Mouse (Mus musculus): Measurements from ENCODE around the gene Lrrc1.
A peak's percentile ranks its signal among the peaks of the same experiment; 100 is the strongest.

Lrrc1 gene

DNA sequence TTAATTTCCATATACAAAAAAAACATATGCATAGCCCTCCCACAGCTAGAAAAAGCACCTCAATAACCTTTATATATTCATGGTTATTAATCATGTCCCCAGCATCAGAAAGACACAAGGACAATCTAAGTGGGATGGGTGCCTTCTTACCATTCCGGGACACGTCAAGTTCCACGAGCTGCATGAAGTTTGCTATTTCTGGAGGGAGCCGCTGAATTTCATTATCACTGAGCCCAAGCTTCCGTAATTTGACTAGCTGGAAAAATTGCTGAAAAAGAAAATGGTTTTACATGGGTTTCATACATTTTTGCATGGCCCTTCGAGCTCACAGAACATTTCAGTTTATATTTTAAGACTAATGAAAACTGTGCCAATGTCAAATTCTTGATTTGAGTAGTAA is 45.6 kb downstream of the Lrrc1 start:
- DNase-seq: no peak

DNA sequence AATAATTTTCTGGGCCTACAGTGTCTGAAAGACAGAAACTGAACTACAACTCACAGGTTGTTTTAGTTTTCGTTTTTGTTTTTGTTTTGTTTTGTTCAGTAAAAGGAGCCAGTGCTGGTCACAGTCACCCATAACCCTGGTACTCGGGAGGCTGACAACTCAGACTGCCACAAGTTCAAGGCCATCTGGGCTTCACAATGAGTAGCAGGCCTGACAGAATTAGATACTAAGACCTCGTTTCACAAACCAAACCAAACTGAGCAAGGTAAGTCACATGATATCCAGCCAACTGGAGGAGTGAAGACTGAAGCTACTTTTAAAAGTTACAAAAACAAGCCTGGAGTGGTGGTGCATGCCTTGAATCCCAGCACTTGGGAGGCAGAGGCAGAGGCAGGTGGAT is 46.3 kb downstream of the Lrrc1 start:
- no peak for DNase-seq

DNA sequence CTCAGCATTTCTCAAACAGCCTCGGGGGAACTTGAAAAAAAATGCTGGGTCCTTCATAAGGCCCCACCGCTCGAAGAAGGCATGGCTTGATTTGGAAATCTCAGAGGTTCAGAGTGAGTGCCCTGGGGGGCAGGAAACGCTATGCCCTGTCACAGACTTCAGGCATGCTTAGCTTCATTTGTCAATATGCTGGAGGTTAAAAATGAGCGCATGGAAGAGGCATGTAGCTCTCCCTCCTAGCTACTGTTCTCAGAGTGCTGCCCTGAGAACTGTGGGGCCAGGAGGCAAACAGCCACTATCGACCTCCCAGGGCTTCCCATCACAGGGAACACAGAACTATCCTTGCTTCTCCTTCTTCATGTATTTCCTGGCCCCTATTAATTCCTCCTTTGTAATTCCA is 47.5 kb downstream of the Lrrc1 start:
- DNase-seq: no peak

DNA sequence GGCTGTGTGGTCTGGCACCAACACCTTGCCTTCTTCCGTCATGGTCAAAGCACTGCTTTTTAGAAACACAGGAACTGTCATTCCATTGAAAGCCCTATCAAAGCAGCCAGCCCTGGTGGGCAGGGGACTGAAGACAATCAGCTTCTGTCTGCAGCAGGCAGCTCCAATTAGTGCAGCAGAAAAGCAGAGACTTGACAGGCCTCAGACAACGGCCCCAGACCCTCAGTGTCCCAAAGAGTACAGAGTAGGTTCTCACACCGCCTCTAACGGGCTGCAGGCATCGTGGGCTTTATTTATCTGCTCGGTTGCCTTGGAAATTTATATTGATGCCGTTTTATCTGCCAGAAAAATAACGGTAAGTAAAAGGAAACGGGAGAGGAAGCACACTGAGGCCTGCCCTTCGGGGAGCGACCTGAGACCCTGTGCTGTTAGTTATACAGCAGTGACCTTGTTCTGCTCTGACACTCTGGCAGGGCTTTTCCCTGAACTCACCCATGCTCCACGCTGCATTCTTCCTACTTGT is 48.1 kb downstream of the Lrrc1 start:
- DNase-seq: no peak

DNA sequence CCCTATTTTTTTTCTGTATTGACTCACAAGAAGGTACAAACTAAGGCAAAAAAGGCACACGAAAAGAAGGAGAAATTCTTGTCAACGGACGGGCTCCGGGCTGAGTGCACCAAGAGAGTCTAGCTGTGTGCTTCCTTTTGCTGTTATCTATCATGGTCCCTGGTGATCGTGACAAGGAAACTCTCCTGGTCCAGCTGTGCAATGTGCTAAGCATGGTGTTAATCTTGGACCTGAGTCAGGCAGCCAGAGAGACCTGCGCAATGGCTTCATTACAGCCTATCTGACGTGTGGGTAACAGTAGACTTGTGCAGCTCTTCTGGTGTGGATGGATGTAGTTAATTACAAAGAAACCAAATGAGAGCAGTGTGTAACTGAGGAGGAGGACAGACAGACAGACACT is 50.4 kb downstream of the Lrrc1 start:
- no peak for DNase-seq

DNA sequence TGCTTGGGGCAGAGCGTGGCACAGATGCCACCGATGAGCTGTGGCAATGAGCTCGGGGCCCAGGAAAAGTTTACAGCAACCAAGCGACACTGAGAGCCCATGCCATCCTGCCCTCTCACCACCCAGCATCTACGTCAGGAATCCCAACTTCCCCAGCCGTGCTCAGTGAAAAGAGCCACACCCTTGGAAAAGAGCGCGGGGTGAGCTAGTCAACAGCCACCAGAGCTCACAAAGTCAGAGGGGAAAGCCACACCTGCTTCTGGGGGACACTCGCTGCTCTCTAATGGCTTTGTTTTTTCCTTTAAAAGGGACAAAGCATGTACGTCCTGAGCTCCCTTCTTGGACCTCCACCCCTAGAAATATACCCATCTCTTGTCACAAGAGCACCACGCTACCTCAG is 56.1 kb downstream of the Lrrc1 start:
- DNase-seq: no peak

DNA sequence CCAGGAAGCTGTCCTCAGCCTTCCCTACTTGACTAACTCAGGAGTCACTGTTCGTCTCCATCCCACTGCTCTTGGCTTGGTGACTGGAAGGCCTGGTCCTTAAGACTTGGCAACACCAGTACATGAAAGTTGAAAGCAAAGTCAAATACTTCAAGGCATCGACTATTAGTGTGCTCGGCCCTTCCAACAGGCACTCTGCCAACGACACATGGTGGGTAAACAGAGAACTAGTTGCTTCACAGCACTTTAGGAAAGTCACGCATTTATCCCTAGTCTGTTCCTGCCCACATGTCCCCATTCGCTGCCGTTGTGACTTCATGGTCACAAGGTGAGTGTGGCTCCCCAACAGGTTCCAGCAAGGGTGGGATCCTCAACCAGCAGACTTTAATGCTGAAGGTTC is 57.2 kb downstream of the Lrrc1 start:
- no peak for DNase-seq

DNA sequence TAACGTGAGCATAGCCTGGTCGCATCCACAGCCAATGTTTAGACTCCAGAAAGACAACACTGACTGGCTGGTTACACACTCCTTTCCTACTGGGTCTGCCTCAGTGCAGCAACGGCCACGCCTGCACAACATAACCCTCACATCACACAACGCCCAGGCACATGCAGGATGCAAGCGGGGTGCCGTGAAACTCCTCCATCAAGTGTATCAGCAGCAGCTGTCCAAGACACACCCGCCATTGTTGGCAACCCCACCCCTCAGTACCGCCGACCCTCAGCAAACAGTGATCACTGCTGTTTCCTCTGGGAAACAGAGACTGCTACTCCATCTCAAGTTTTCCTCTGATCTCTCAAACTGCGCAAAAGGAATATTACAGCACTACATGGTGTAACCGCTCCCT is 58.8 kb downstream of the Lrrc1 start:
- no peak for DNase-seq

DNA sequence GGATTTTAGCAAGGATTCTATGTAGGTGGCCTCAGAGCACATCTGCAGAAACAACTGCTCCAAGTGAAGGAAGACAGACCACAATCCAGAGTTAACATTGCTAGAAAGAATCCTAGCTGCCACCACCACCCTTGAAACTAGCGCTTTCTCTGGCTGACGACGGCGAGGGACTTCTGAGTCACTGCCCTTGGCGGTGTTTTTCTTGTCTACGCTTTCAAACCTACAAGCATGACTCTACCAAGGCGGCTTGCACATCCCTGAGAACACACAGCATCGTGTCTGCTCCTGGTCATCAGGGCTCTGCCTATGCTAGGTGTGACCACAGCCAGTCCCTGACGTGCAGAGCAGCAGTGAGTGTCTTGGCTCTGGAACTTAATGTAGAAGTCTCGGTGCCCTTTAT is 59.9 kb downstream of the Lrrc1 start:
- no peak for DNase-seq

DNA sequence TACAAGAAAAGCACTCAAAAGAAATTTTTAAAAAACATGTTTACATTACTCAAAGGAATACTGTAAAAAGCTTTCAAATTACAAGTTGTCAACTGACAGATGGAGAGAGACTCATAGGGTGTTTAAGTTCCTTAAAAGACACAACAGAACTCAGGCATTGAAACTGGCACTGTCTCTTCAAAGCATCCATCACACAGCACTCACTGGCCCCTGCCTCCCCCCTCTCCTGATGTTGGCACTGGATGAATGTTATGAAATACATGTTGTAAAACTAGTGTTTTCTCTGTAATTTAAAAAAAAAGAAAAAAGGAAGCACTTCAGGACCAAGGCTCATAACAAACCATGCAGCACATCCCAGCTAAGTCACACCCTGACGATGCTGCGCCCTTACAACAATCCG is 61.1 kb downstream of the Lrrc1 start:
- DNase-seq: no peak

DNA sequence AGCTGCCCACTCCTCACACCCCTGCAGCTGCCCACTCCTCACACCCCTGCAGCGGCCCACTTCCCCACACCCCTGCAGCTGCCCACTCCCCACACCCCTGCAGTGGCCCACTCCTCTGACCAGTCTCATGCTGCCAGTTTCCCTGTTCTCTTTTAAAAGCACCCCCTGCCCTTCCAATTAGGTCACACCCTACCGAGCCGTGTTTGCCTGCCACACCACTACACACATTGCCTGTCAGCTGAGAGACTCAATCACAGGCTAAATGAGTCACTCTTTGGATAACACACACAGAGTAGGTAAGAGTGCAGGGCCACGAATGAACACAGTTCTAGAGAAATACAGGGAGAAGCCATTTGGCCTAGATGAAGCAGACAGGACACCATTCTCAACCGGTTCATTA is 62.4 kb downstream of the Lrrc1 start:
- no peak for DNase-seq

DNA sequence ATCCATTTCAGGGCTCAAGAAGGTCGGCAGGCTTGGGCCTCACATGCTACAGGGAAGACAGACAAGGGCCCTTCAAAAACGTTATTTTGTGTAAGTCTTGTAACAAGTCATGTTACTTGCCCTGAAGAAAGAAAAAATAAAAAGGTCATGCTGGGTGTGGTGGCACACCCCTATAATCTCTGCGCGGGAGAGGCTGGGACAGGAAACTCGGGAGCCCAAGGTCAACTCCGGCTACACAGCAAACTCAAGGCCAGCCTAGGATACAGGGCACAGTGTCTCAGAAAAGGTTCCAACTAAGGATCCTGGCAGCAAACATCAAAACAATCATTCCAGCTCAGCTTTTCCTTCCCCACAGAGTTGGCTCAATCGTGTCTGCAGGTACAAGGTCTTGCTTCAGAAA is 63.3 kb downstream of the Lrrc1 start:
- no peak for DNase-seq

DNA sequence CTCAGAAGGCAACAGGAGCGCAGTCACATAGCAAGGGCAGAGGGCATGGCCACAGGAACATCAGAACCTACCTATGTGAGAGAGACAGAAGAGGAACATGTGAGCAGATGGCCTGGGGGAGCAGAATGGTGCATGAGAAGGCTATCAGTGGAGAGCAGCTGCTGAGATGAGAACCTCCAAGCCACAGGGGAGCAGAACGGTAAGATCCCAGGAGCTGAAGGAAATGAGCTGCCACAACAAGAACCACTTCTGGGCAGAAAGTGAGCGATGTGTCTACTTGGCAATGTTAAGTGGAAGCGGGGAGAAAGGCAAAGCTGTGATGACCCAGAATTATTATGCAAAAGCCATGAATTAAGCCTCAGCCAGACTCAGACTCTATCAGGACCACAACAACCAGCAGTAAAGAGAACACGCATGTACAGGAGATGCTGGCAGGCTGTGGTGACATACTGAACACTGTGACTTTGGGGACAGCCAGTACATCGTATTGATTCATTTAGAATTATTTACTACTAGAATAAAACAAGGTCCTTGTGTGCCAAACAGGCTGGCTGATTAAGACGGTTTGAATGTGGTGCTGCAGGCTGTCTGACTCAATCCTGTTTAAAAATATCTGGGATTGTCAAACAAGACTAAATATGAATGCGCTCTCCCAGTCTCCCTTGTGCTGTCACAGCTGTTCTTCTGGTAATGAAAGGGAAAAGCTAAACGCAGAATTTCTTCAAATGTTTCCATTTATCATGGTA is 63.9 kb downstream of the Lrrc1 start:
- no peak for DNase-seq

DNA sequence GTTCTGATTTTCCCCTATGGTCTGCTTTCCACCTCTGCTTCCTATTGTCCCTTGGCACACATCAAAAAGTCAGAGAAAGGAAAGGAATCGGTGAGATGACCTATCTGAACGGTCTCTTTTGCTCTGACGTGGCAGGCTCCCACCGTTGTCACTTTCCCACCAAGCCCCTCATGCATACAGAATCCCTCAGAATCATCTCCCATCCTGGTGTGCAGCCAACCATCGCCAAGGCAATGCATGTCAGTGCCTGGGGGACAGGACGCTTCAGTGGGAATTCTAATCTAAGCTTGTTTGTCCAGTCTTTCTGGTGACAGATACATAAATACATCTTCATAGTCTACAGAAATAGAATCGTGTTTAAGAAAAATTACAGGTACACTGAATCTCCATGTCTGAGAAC is 64.7 kb downstream of the Lrrc1 start:
- no peak for DNase-seq

DNA sequence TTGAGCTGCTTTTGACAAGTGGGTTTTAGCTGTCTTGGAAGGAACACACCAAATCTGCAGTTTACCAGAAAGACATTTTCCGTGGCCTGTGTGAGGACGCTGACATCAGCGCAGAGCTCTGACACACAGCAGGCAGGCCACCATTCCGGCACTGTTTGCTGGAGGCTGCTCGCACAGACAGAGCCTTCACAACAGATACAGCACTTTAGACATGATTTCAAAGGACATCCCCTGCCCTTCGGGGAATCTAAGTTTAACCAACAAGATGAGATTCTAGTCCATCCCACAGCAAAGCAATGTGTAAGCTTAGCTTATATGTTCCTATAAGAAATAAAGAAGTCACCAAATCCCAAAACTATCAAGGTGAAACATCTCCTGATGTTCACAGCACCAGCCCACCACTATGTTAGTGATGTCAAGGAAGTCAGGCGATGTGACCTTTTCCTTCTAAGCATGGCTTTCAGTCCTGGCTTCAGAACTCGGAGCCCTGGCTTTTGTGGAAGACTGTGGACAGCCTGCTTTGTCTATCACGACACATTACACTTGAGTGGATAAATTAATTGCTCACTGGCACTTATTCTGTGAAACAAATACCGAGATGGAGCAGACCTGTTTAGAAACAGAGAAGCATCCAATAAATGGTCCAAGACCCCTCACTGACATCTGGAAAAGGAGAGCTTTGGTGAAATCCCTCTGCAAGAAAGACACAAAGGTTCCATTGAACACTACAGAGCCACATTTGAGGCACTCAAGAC is 66.3 kb downstream of the Lrrc1 start:
- DNase-seq: no peak

DNA sequence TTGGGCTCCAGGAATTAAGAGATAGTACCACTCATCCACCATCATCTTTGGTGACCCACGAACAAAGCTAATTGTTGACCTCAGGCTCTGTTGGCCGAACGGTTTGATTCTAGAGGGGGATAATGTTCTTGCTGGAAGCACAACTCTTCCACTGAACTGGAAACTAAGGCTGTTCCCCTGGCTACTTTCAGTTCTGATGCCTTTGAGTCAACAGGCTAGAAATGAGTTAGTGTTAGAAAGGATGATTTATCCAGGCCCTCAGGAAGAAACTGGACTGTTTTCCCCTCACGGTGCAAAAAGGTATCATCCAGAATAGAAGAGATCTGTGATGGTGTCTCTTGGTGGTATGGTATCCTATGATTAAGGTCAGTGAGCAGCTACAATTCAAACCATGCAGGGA is 70.1 kb downstream of the Lrrc1 start:
- no peak for DNase-seq

DNA sequence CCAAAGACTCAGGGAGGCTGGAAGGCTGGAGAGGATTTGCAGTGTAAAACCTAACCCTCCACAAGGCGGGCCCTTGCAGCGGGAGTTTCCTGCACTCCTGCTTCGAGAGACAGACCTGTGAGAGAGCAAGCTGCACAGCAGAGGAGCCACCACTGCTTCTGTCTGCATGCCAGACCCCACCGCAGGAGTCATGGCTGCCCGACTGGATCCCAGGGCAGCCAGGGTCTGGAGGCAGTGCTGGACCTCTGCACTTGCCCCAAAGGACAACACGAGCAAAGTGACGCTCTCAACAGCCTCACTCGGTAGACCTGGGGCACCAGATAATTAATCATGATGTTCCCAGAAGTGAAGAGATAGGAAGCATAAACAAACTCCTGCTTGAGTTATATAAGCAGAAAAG is 72.1 kb downstream of the Lrrc1 start:
- no peak for DNase-seq

DNA sequence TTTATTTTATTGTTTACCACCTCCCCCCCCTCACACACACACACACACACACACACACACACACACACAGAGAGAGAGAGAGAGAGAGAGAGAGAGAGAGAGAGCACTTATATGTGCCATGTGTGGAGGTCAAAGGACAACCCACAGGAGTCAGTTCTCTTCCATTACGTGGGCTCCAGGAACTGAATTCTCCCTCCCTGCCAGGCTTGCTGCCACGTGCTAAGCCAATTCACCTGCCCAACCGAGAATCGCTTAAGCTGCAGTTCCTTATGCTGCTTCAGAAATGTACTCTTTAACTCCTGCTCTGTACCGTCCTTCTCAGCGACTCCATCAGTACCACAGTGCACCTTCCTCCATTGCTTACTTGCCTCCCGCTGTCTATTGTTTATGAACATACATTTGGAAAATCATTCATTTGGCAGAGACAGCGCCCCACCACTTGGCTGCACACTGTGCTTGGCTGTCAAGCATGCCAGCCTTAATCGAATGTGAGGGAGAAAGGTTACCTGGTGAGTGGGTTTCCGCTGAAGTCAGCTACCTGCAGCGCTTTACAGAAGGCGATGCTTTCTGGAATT is 72.9 kb downstream of the Lrrc1 start:
- no peak for DNase-seq

DNA sequence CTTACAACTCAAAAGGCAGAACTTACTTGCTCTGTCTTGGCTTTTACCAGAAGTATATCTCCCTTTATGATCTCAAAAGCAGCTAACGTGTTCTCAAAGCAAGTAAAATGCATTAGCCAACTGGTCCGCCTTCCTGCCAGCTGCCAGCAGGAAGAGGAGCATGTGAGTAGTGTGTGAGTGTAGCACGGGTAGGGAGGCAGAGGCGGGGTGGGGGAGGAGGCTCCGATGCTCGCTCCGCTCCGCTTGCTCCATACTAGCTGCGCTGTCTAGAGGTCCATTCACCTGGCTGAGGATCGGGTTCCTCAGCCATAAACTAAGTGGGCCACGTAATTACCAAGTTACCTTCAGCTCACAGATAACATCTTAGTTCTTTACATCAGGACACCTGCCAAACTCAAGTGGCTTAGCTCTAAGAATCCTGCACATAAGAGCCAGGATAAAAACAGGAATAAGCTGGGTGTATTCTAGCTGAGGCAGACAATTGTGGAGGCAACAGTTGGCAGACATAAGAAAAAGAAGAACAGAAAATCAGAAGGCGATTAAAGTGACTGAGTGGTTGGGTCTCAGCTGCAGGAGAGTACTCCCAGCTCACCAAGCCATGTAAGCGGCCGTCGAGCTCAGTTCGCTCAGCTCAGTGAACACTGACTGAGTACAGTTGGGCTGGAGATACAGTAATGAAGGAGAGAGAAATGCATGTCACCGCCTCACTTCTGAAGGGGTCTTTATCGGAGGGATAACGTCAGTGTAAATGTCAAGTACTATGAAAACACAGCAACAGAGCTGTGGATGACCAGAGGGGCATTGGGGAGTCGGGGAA is 74.7 kb downstream of the Lrrc1 start:
- DNase-seq: peak; percentile 43

DNA sequence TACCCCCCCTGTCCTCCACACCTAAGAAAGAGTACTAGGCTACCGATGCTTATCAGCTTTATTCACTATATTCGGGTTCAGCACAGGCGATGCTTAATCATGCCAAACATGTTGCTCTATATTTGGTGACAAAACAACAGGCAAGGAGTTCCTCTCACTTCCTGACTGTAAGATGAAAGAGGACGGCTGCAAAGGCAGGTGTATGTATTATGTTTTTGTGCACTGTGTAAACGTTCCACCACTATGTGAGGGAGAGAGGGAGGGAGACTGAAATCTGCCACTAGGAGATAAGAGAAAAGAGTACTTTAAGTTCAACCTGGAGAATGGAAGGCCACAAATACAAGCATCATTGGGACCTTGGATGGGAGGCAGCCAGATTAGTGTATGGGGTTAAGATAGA is 77.7 kb downstream of the Lrrc1 start:
- DNase-seq: no peak

DNA sequence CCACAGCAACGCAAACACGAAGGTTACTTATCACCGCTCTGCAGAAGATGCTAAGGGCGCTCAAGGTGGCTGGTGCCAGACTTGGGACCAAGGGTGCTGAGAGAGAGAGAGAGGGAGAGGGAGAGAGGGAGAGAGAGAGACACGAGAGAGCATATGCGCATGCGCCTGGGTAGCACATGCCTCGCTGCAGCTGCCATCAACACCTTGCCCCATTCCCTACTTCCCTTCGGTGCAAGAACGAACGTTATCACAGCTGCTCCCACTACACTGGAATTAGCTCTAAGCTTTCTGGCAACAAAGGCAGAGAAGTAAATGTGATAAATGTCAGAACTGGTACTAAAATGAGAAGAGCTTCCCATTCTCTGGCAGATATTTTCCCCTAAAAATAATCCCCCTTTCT is 79.3 kb downstream of the Lrrc1 start:
- DNase-seq: no peak

DNA sequence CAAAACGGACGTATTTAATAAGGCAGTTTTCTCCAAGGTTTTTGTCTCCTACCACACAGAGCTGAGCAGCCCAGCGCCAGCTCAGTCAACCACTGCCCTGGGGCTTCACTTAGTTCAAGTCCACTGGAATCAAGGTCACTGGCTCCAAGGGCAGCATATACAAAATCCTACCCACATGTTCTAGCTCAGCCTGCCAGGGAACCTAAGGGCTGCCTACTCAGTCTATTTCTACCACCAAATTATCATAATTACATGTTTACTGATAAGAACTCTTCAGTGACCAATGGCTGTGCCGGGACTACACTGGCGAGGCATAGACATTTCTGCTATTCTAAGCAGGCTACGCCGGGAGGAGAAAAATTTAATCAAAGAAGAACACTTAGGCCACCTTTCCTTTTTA is 80.8 kb downstream of the Lrrc1 start:
- peak; percentile 80 for DNase-seq

DNA sequence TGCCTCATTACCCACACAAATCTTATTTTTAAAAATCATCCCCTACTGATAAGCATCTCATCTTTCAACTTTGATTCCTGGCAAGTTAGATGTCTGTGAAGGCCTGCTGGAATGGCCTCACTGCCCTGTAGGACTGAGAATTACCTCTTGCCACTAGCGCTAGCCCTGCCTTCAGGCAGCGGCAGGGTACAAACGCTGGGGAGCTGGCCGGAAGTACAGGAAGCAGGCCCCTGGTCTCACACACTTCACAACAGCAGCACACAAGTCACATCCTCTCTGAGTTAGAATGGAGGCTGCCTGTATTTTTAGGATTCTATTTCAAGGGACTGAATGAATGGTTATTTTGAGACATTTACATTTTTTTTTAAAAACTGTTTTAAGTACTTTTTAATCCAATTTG is 81.5 kb downstream of the Lrrc1 start:
- no peak for DNase-seq
